Mouse (Mus musculus) limb, embryonic 14.5 days (tissue): ENCODE results near the gene Arhgef28. TPM values are rescaled to one million over a fixed set of nuclear protein-coding genes. Genes with fewer than 3 reads are reported as not detected.

Experiments
- ATAC-seq: fragments of 200-750 bp; cut with Nextera tagmentation; 2 replicates; pipeline ENCODE4 v1.8.0; 2017; ENCODE audit warnings: low read depth, moderate number of reproducible peaks, moderate TSS enrichment; ENCODE audit not compliant: low FRiP score
- DNase-seq: peaks from one replicate; pipeline ENCODE4 v3.0.0-alpha.2; 2015; ENCODE audit warnings: low spot score
- H3K27ac ChIP-seq: fragments of 300-500 bp; sonication (generic); replicated peaks from 2 replicates; pipeline ENCODE4 v1.5.1; 2014; ENCODE audit warnings: low read depth, mild to moderate bottlenecking, low read length, moderate library complexity, mixed read lengths
- H3K27me3 ChIP-seq: fragments of 300-500 bp; sonication (generic); 2 replicates; pipeline ENCODE4 v1.6.1; 2014; ENCODE audit warnings: low read length, mixed read lengths; ENCODE audit not compliant: control insufficient read depth, insufficient read depth
- H3K36me3 ChIP-seq: fragments of 300-500 bp; sonication (generic); 2 replicates; pipeline ENCODE4 v1.6.1; 2014; ENCODE audit warnings: mild to moderate bottlenecking, low read length, moderate library complexity, mixed read lengths; ENCODE audit not compliant: control insufficient read depth, insufficient read depth
- H3K4me1 ChIP-seq: fragments of 300-500 bp; sonication (generic); 2 replicates; pipeline ENCODE4 v1.6.1; 2014; ENCODE audit warnings: antibody characterized with exemption, low read length, mixed read lengths; ENCODE audit not compliant: control insufficient read depth, insufficient read depth
- H3K4me2 ChIP-seq: fragments of 300-500 bp; sonication (generic); replicated peaks from 2 replicates; pipeline ENCODE4 v1.6.1; 2014; ENCODE audit warnings: low read depth, mild to moderate bottlenecking, low read length, moderate library complexity; ENCODE audit not compliant: severe bottlenecking
- H3K4me3 ChIP-seq: fragments of 300-500 bp; sonication (generic); replicated peaks from 2 replicates; pipeline ENCODE4 v1.5.1; 2014; ENCODE audit warnings: low read length
- H3K9ac ChIP-seq: fragments of 300-500 bp; sonication (generic); 2 replicates; pipeline ENCODE4 v1.6.1; 2014; ENCODE audit warnings: mild to moderate bottlenecking, low read depth, low read length, moderate library complexity; ENCODE audit not compliant: severe bottlenecking
- H3K9me3 ChIP-seq: fragments of 300-500 bp; sonication (generic); 2 replicates; pipeline ENCODE4 v1.6.1; 2016; ENCODE audit warnings: low read length; ENCODE audit not compliant: control insufficient read depth
- POLR2A ChIP-seq: fragments of 200-500 bp; IDR thresholded peaks from 2 replicates; pipeline ENCODE4 v1.8.0; 2012; ENCODE audit warnings: inconsistent platforms, mild to moderate bottlenecking, moderate library complexity, borderline replicate concordance; ENCODE audit not compliant: insufficient read depth, insufficient read length; ENCODE audit errors: extremely low read depth
- WGBS: fragments of 180-500 bp; shearing (Covaris S2); extraction: QIAGEN DNeasy Blood & Tissue Kit; methylation state at CpG from one replicate; pipeline ENCODE4 v1.1.7; 2014; 5-methylcytosine and 5-hydroxymethylcytosine counted together
- polyA plus RNA-seq, 2 experiments: library from polyadenylated mRNA; depleted of rRNA in 1 of 2; stranded (reverse) in 1 of 2; unstranded in 1 of 2; fragments of >200 nt; fragmentation: Nextera tagmentation in 1 of 2; extraction: Ambion mirVana in 1 of 2; gene quantifications; 2 replicates each; pipeline versions ENCODE4 v1.2.1 to v1.2.3; 2012 to 2014

The Arhgef28 gene
- polyA plus RNA-seq, 2 experiments: 8.1 to 12.9 TPM

GRCm38 (mm10) chr13:98138786-98139185 is 67.5 kb downstream of the Arhgef28 start:
- no peak for ATAC-seq
- H3K4me2 ChIP-seq: no peak overlapping the region
- no peak overlapping the region for H3K27ac ChIP-seq
- H3K4me3 ChIP-seq: no peak overlapping the region
- peaks cover 13% of the 10 kb centered on the region for H3K4me1 ChIP-seq
- no peak for TF ChIP-seq POLR2A
- H3K9ac ChIP-seq: no peak overlapping the region
- no peaks in the 10 kb centered on the region for H3K36me3 ChIP-seq
- no peaks in the 10 kb centered on the region for H3K27me3 ChIP-seq
- no peak for DNase-seq
- no peaks in the 10 kb centered on the region for H3K9me3 ChIP-seq
- 81% methylated on average over 4 of the region's 4 CpGs for WGBS

- DNase-seq (no peak), ATAC-seq (no peak; the same call in 1 of the 2 replicates)
- no peak for TF ChIP-seq POLR2A
- Histone ChIP-seq H3K27ac (peak overlapping the region; percentile 9; the same call in 1 of the 2 replicates), H3K27me3 (no peaks in the 10 kb centered on the region), H3K9me3 (no peaks in the 10 kb centered on the region), H3K36me3 (no peaks in the 10 kb centered on the region), H3K9ac (no peak overlapping the region), H3K4me1 (peaks cover 13% of the 10 kb centered on the region), H3K4me3 (no peak overlapping the region), H3K4me2 (no peak overlapping the region; the same call in 1 of the 2 replicates)
- WGBS: 33% methylated on average over 12 of the region's 12 CpGs
These were observed 70.2 kb downstream of the Arhgef28 start for GRCm38 (mm10) chr13:98135890-98136555.

- H3K27ac ChIP-seq: no peak overlapping the region
- WGBS: 72% methylated on average over 5 of the region's 5 CpGs
These were observed 73.3 kb downstream of the Arhgef28 start for GRCm38 (mm10) chr13:98132951-98133350.

GRCm38 (mm10) chr13:98132264-98132663 is 74.0 kb downstream of the Arhgef28 start:
- peaks cover 13% of the 10 kb centered on the region for H3K4me1 ChIP-seq
- ATAC-seq (no peak), DNase-seq (no peak)
- no peak for TF ChIP-seq POLR2A
- H3K36me3 ChIP-seq: no peaks in the 10 kb centered on the region
- no peak overlapping the region for H3K27ac ChIP-seq
- H3K4me3 ChIP-seq: no peak overlapping the region
- 74% methylated on average over 6 of the region's 6 CpGs for WGBS
- H3K9ac ChIP-seq: no peak overlapping the region
- H3K27me3 ChIP-seq: no peaks in the 10 kb centered on the region
- H3K4me2 ChIP-seq: no peak overlapping the region
- H3K9me3 ChIP-seq: no peaks in the 10 kb centered on the region

More at GRCm38 (mm10) chr13:98132951-98133350, 73.3 kb downstream of the Arhgef28 start:
- Histone ChIP-seq H3K9ac (no peak overlapping the region), H3K36me3 (no peaks in the 10 kb centered on the region), H3K4me2 (no peak overlapping the region), H3K27me3 (no peaks in the 10 kb centered on the region), H3K4me1 (peaks cover 13% of the 10 kb centered on the region), H3K9me3 (no peaks in the 10 kb centered on the region), H3K4me3 (no peak overlapping the region)
- TF ChIP-seq POLR2A: no peak
- DNase-seq (no peak), ATAC-seq (no peak)

- Histone ChIP-seq H3K4me1 (no peaks in the 10 kb centered on the region), H3K4me3 (no peak overlapping the region), H3K4me2 (no peak overlapping the region), H3K27ac (no peak overlapping the region), H3K9me3 (no peaks in the 10 kb centered on the region), H3K27me3 (no peaks in the 10 kb centered on the region), H3K9ac (no peak overlapping the region), H3K36me3 (no peaks in the 10 kb centered on the region)
- no peak for ATAC-seq
- TF ChIP-seq POLR2A: no peak
- DNase-seq: no peak
- WGBS: 71% methylated on average over 5 of the region's 5 CpGs
These were observed 80.6 kb downstream of the Arhgef28 start for GRCm38 (mm10) chr13:98125666-98126065.
